Mouse (Mus musculus) naive thymus-derived CD4-positive, alpha-beta T cell, adult 5 months (primary cell): ENCODE measurements around the gene Gm6020. TPM values are rescaled to one million over a fixed set of nuclear protein-coding genes. Genes with fewer than 3 reads are reported as not detected.

Experiments
- polyA plus RNA-seq: library from polyadenylated mRNA; unstranded; fragments of 100-300 nt; shearing (Covaris generic); gene quantifications from one replicate; pipeline ENCODE4 v1.2.1, GENCODE M21; 2017

Gm6020 gene
- polyA plus RNA-seq = not detected

GRCm38 (mm10) chr19:61183590-61183989 lies at the start of gene Gm6020:
Gene Gm6020 (plus strand): TSS chr19:61183890.

GRCm38 (mm10) chr19:61140342-61141206 lies 43.1 kb upstream of the Gm6020 start, which contains the start of gene Zfp950:
Gene Zfp950 (minus strand): TSS chr19:61140840.

GRCm38 (mm10) chr19:61175756-61176324 lies 7.8 kb upstream of the Gm6020 start, which contains the start of gene Gm7102:
Gene Gm7102 (minus strand): TSS chr19:61176309.

GRCm38 (mm10) chr19:61227941-61228701 lies 44.4 kb downstream of the Gm6020 start, which contains the start of gene Csf2ra:
Gene Csf2ra (minus strand): TSS chr19:61228429.

Other genes with a start within 250 kb of the Gm6020 start
- 24.8 TPM for gene Zfp950, start 43.0 kb upstream of the Gm6020 start, polyA plus RNA-seq
- gene Gm7102, start 7.6 kb upstream of the Gm6020 start, polyA plus RNA-seq = not detected
- gene Csf2ra, start 44.5 kb downstream of the Gm6020 start, polyA plus RNA-seq = 9.3 TPM
- not detected for gene Gm21060, start 113.2 kb downstream of the Gm6020 start, polyA plus RNA-seq